Mouse (Mus musculus): ENCODE data around the gene Kcnq2.

- TF ChIP-seq CTCF (IDR thresholded peaks at IDR 0.05; ENCODE audit: borderline replicate concordance, control insufficient read depth, extremely low read depth, insufficient read depth, low read length, poor library complexity) (no peak), POLR2A (IDR thresholded peaks at IDR 0.05; ENCODE audit: control insufficient read depth, extremely low read depth, insufficient read depth, low read length, poor library complexity) (no peak)
Measured at GRCm38 (mm10) chr2:181116436-181116835, 18.7 kb downstream of the Kcnq2 start.
